Mouse (Mus musculus): ENCODE measurements around the gene Gm6676. TPM values are rescaled to one million over a fixed set of nuclear protein-coding genes. Genes with fewer than 3 reads are reported as not detected.
"Not testable (repeated sequence)": the region's sequence is repeated elsewhere in the genome, so short reads cannot be mapped to it uniquely, and the experiment has no call there.

The Gm6676 gene
- polyA plus RNA-seq (2012; rRNA removed) = not detected in 2 replicates

GRCm38 (mm10) chr14:7125312-7125711 is at the start of gene Gm6676:
Gene Gm6676 (minus strand): TSS chr14:7125412.
- not testable (repeated sequence) for H3K36me3 ChIP-seq (ENCODE audit: control insufficient read depth, insufficient read depth, low read length); H3K27ac ChIP-seq (ENCODE audit: insufficient read depth, low read length); H3K27me3 ChIP-seq (ENCODE audit: control insufficient read depth, insufficient read depth, low read length); H3K4me3 ChIP-seq (ENCODE audit: extremely low read depth, insufficient read depth, insufficient read length); DNase-seq (ENCODE audit: low read depth in 1 of 2, low spot score in 2 of 2); H3K4me1 ChIP-seq (ENCODE audit: control insufficient read depth, insufficient read depth, insufficient read length)
- no CpG with 5 or more reads among the region's 2 CpGs for WGBS

DNA sequence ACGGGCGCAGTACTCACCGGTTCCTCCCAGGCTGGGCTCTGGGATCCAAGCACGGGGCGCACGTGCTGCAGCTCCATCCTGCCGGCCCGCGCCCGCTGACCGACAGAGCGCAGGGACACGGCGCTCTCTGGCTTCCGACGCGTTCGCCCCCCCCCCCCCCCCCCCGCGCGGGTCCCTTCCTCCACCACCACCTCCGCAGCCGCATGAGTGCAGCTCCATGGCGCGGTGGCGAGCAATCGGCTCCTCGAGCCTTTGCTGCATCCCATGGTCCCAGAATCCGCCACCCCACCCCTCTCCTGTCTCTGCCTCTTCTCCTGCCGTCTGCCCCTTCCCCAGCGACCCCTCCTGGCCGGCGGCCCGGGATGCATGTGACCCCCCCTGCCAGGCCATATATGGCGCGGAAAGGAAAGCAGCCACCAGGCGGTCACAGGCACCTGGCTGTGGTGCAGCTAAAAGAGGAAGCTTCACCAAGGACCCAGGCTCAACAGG is 49.3 kb upstream of the Gm6676 start, which contains the start of gene Gm3512:
Gm3512 (minus strand) TSS at position 51 of the 489 bp plus-strand sequence.
- DNase-seq (ENCODE audit: low read depth in 1 of 2, low spot score in 2 of 2); H3K27me3 ChIP-seq (ENCODE audit: control insufficient read depth, insufficient read depth, low read length); H3K36me3 ChIP-seq (ENCODE audit: control insufficient read depth, insufficient read depth, low read length); H3K4me3 ChIP-seq (ENCODE audit: extremely low read depth, insufficient read depth, insufficient read length); H3K27ac ChIP-seq (ENCODE audit: insufficient read depth, low read length); H3K4me1 ChIP-seq (ENCODE audit: control insufficient read depth, insufficient read depth, insufficient read length): not testable (repeated sequence)
- WGBS = no CpG with 5 or more reads among the region's 37 CpGs

GRCm38 (mm10) chr14:7105124-7105802 is 19.9 kb downstream of the Gm6676 start:
- DNase-seq (ENCODE audit: low read depth in 1 of 2, low spot score in 2 of 2) = peak in 1 of 2 experiments; percentile 0
- 0% methylated on average over 8 of the region's 54 CpGs for WGBS

GRCm38 (mm10) chr14:7100521-7100920 is 24.7 kb downstream of the Gm6676 start, which contains the start of gene Gm3696:
Gene Gm3696 (minus strand): TSS chr14:7100621.
- H3K36me3 ChIP-seq (ENCODE audit: control insufficient read depth, insufficient read depth, low read length); H3K4me3 ChIP-seq (ENCODE audit: extremely low read depth, insufficient read depth, insufficient read length); H3K4me1 ChIP-seq (ENCODE audit: control insufficient read depth, insufficient read depth, insufficient read length); H3K27ac ChIP-seq (ENCODE audit: insufficient read depth, low read length); DNase-seq (ENCODE audit: low read depth in 1 of 2, low spot score in 2 of 2); H3K27me3 ChIP-seq (ENCODE audit: control insufficient read depth, insufficient read depth, low read length): not testable (repeated sequence)
- 80% methylated on average over 1 of the region's 3 CpGs for WGBS

More at GRCm38 (mm10) chr14:7105124-7105802, 19.9 kb downstream of the Gm6676 start:
- H3K27me3 ChIP-seq (ENCODE audit: control insufficient read depth, insufficient read depth, low read length); H3K27ac ChIP-seq (ENCODE audit: insufficient read depth, low read length); H3K36me3 ChIP-seq (ENCODE audit: control insufficient read depth, insufficient read depth, low read length); H3K4me1 ChIP-seq (ENCODE audit: control insufficient read depth, insufficient read depth, insufficient read length): not testable (repeated sequence)
- peak overlapping the region; percentile 36 for H3K4me3 ChIP-seq (ENCODE audit: extremely low read depth, insufficient read depth, insufficient read length)

Other genes with a start within 250 kb of the Gm6676 start
- not detected in 2 replicates for gene Gm3667, start 235.4 kb downstream of the Gm6676 start, polyA plus RNA-seq (2012; rRNA removed)
- not detected in 2 replicates for gene Gm6356, start 151.6 kb downstream of the Gm6676 start, polyA plus RNA-seq (2012; rRNA removed)
- 0.15 TPM in 1 of 2 replicates, not detected in the other for gene Gm10406, start 98.0 kb downstream of the Gm6676 start, polyA plus RNA-seq (2012; rRNA removed)
- not detected in 2 replicates for gene Gm3685, start 80.4 kb downstream of the Gm6676 start, polyA plus RNA-seq (2012; rRNA removed)
- gene Gm3696, start 24.8 kb downstream of the Gm6676 start, polyA plus RNA-seq (2012; rRNA removed) = 0.05 and 0.08 TPM in 2 replicates
- 0.08 TPM in 1 of 2 replicates, not detected in the other for gene Gm3512, start 49.1 kb upstream of the Gm6676 start, polyA plus RNA-seq (2012; rRNA removed)
- gene Gm16434, start 69.1 kb upstream of the Gm6676 start, polyA plus RNA-seq (2012; rRNA removed) = not detected in 2 replicates
- not detected in 2 replicates for gene Gm3727, start 139.3 kb upstream of the Gm6676 start, polyA plus RNA-seq (2012; rRNA removed)
- gene Gm3739, start 189.6 kb upstream of the Gm6676 start, polyA plus RNA-seq (2012; rRNA removed) = 0.09 TPM in 1 of 2 replicates, not detected in the other
- gene Gm5797, start 207.0 kb upstream of the Gm6676 start, polyA plus RNA-seq (2012; rRNA removed) = not detected in 2 replicates
- not detected in 2 replicates for gene Gm8374, start 239.7 kb upstream of the Gm6676 start, polyA plus RNA-seq (2012; rRNA removed)

All from spleen, adult 2 months (tissue).